Mouse (Mus musculus) thymus, adult 2 months (tissue): ENCODE measurements around the gene Rnf123.
A peak's percentile ranks its signal among the peaks of the same experiment; 100 is the strongest.

ENCODE experiments used
- CTCF ChIP-seq: fragments of 200-500 bp; IDR thresholded peaks from 2 replicates; pipeline ENCODE4 v1.5.1; 2012; ENCODE audit warnings: mild to moderate bottlenecking, control low read depth, low read length, moderate library complexity, borderline replicate concordance; ENCODE audit not compliant: control insufficient read depth, poor library complexity, insufficient read depth; ENCODE audit errors: extremely low read depth
- POLR2A ChIP-seq: fragments of 200-500 bp; IDR thresholded peaks from 2 replicates; pipeline ENCODE4 v1.6.1; 2012; ENCODE audit warnings: mild to moderate bottlenecking, low read length, control low read depth, moderate library complexity; ENCODE audit not compliant: control insufficient read depth, poor library complexity, insufficient read depth; ENCODE audit errors: extremely low read depth

DNA sequence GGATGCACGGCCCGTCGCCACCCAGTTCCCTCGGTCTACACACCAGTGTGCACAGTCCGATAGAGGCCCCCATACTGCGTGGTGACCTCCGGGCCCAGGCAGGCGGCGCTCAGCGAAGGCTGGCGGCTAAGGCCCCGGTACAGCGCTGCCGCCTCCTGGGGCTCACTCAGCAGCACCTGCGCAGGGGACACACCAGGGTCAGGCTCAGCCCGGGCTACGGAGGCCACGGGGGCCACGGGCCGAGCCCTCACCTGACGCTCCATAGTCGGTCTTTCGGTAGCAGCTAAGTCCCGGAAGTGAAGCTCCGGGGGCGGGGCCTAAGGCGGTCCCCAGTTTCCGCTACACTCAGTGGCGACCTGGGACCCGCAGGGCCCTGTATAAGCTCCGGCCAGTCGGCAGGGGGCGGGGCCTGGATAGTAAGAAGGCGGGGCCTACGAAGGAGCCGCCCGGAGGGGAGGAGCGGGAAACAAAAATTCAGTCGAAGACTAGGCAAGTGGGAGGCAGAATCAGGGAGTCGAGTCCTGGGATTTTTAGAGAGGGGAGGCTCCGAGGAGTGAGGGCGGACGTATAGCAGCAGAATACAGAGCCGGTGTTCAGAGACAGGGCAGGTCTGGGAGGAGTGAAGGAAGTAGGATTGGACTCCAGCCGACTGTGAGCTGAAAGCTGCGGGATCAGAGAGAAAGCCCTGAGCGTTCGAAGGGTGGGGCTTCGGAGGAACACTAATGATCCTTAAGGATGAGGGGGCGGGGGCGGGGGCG lies 11.2 kb upstream of the Rnf123 start, which contains the start of gene Apeh:
- TF ChIP-seq POLR2A, result peak; percentile 77; the same call in 1 of the 2 replicates
- peak; percentile 69; the same call in 1 of the 2 replicates for TF ChIP-seq CTCF
